Mouse (Mus musculus) cortical plate, adult 2 months (tissue): ENCODE measurements around the gene Ctrc. TPM values are rescaled to one million over a fixed set of nuclear protein-coding genes. Genes with fewer than 3 reads are reported as not detected.

Source experiments
- H3K27ac ChIP-seq: fragments of 200-500 bp; 2 replicates; pipeline ENCODE4 v1.5.1; 2012; ENCODE audit warnings: low read length, control low read depth, inconsistent platforms; ENCODE audit not compliant: insufficient read depth
- H3K4me1 ChIP-seq: fragments of 200-500 bp; 2 replicates; pipeline ENCODE4 v1.6.1; 2011; ENCODE audit warnings: low read length; ENCODE audit not compliant: control insufficient read depth, insufficient read depth
- H3K4me3 ChIP-seq: fragments of 200-500 bp; 2 replicates; pipeline ENCODE4 v1.5.1; 2011; ENCODE audit warnings: mild to moderate bottlenecking, low read length, control low read depth; ENCODE audit not compliant: insufficient read depth
- CTCF ChIP-seq: fragments of 200-500 bp; IDR thresholded peaks from 2 replicates; pipeline ENCODE4 v1.5.1; 2011; ENCODE audit warnings: mild to moderate bottlenecking, control low read depth, low read length; ENCODE audit not compliant: insufficient read depth; ENCODE audit errors: extremely low read depth
- POLR2A ChIP-seq: fragments of 200-500 bp; IDR thresholded peaks from 2 replicates; pipeline ENCODE4 v1.6.1; 2011; ENCODE audit warnings: mild to moderate bottlenecking, low read length, control low read depth; ENCODE audit not compliant: insufficient read depth; ENCODE audit errors: extremely low read depth
- polyA plus RNA-seq: library from polyadenylated mRNA; depleted of rRNA; stranded (reverse); fragments of >200 nt; gene quantifications from 2 replicates; pipeline ENCODE4 v1.2.3, GENCODE M21; 2012

The Ctrc gene
- polyA plus RNA-seq, 1 experiment: not detected

DNA sequence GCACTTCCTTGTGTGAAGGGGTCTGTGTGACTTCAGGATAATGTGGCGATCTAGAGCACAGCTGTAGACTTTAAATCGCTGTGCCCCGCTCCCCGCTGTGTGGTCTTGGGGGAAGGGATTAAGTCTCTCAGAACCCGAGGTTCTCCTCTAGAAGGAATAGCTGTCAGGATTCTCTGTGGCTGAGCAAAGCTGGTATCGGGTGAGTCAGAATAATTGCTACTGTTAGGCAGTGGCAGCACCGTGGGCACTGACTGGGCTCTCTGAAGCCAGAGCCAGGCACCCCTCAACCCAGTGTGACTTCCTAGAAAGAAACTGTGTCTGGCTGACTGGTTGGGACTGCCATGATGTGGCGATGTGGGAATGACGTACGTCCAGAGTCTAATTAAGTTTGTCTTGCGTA is 15.8 kb downstream of the Ctrc start:
- TF ChIP-seq CTCF (no peak), POLR2A (no peak)
- Histone ChIP-seq H3K4me3 (no peak overlapping the region), H3K4me1 (peaks cover 2% of the 10 kb centered on the region; the same call in 1 of the 2 replicates), H3K27ac (no peak overlapping the region)

DNA sequence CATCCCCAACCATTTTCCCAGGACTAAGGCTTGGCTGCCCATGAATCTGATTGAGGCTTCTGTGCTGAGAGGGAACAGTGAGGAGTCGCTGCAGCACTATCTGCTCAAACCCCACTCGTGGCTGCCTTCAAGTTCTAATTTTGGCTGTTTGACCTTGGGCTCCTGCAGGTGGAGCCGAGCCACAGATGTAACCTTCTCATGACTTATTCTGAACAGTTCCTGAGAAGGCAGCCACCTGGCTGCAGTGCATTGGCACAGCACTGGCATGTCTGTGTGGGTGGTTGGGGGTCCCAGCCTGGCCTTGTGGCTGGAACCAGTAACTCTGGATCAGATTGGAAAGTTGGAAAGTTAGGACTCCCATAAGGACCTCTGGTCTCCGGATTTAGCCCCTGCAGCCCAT is 18.0 kb downstream of the Ctrc start:
- Histone ChIP-seq H3K4me3 (no peak overlapping the region), H3K27ac (no peak overlapping the region), H3K4me1 (no peaks in the 10 kb centered on the region)
- no peak for TF ChIP-seq POLR2A
- TF ChIP-seq CTCF: no peak

DNA sequence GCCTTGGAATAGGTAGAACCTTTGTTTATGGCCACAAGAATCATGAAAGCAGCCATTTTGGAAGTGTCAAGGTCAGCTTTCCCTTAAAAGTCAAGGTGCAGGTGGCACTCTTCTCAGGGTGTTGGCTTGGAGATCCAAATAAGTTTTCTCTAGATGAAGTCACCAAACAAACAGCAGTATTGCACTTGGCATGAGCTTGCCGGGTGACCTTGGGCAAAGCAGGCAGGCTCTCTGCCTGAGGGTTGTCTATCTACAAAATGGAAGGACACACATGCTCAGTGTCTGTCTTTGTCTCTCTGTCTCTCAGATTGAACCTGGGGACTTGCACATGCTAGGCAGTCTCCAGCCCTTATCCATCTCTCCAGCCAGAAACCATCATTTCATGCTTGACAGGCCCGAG is 18.8 kb downstream of the Ctrc start:
- TF ChIP-seq POLR2A: no peak
- no peak for TF ChIP-seq CTCF
- Histone ChIP-seq H3K27ac (no peak overlapping the region), H3K4me1 (no peaks in the 10 kb centered on the region), H3K4me3 (no peak overlapping the region)

DNA sequence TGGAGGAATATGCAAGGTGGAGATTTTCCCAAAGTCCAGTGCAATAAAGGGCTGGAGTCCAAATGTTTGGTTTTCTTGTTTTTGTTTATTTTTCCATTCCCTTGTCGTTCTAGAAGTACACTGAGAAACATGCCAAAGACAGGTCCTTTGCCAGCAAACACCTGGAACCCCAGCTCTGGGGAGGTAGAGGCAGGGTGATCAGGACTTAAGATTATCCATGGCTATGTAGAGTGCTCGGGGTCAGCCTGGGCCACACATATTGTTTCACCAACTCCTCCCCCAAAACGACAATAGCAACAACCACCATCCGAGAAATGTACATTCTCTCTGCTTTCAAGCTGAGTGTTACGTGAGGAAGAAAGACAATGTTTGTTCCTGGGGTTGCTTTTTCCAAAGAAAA is 20.1 kb downstream of the Ctrc start, which contains the start of gene Cela2a:
Gene Cela2a, minus strand, starts transcription at position 101 of the 400 bp plus-strand sequence.
- Histone ChIP-seq H3K4me3 (no peak within 1 kb of the TSS), H3K4me1 (no peaks in the 10 kb centered on the region), H3K27ac (no peak within 1 kb of the TSS)
- TF ChIP-seq POLR2A (no peak), CTCF (no peak)

- no peaks in the 10 kb centered on the region for H3K4me1 ChIP-seq
- TF ChIP-seq POLR2A (no peak), CTCF (no peak)
- no peak overlapping the region for H3K27ac ChIP-seq
- H3K4me3 ChIP-seq: no peak overlapping the region
Observed at GRCm38 (mm10) chr4:141822979-141823378, 23.2 kb downstream of the Ctrc start.

GRCm38 (mm10) chr4:141822089-141822488 is 24.1 kb downstream of the Ctrc start:
- H3K4me3 ChIP-seq: no peak overlapping the region
- no peak overlapping the region for H3K27ac ChIP-seq
- TF ChIP-seq CTCF (no peak), POLR2A (no peak)
- no peaks in the 10 kb centered on the region for H3K4me1 ChIP-seq

GRCm38 (mm10) chr4:141821178-141821577 is 25.0 kb downstream of the Ctrc start:
- no peak overlapping the region for H3K4me3 ChIP-seq
- no peak for TF ChIP-seq POLR2A
- TF ChIP-seq CTCF: no peak
- H3K27ac ChIP-seq: no peak overlapping the region
- H3K4me1 ChIP-seq: no peaks in the 10 kb centered on the region

- no peak overlapping the region for H3K27ac ChIP-seq
- no peaks in the 10 kb centered on the region for H3K4me1 ChIP-seq
- TF ChIP-seq POLR2A (no peak), CTCF (no peak)
- no peak overlapping the region for H3K4me3 ChIP-seq
Observed at GRCm38 (mm10) chr4:141819316-141819715, 26.8 kb downstream of the Ctrc start.

GRCm38 (mm10) chr4:141818861-141819260 is 27.3 kb downstream of the Ctrc start:
- H3K4me3 ChIP-seq: no peak overlapping the region
- TF ChIP-seq CTCF (no peak), POLR2A (no peak)
- H3K4me1 ChIP-seq: no peaks in the 10 kb centered on the region
- H3K27ac ChIP-seq: no peak overlapping the region

DNA sequence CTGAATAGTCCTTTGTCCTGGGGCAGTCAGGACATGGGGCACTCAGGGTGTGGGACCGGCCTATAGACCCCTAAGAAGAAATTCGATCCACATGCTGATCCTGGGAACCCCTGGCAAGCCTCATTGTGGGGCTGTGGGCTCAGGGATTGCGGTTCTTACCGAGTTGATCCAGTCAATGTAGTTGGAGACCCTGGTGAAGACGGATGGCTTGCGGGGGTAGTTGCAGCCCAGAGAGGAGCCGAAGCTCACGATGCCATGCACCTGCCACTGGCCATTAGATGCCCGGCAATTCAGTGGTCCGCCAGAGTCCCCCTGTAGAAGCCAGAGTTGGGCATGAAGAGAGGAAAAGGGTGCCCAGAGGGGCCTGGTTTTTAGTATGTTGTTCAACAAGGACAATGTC is 28.5 kb downstream of the Ctrc start:
- H3K27ac ChIP-seq: no peak overlapping the region
- no peak for TF ChIP-seq CTCF
- no peak for TF ChIP-seq POLR2A
- H3K4me3 ChIP-seq: no peak overlapping the region
- H3K4me1 ChIP-seq: no peaks in the 10 kb centered on the region

DNA sequence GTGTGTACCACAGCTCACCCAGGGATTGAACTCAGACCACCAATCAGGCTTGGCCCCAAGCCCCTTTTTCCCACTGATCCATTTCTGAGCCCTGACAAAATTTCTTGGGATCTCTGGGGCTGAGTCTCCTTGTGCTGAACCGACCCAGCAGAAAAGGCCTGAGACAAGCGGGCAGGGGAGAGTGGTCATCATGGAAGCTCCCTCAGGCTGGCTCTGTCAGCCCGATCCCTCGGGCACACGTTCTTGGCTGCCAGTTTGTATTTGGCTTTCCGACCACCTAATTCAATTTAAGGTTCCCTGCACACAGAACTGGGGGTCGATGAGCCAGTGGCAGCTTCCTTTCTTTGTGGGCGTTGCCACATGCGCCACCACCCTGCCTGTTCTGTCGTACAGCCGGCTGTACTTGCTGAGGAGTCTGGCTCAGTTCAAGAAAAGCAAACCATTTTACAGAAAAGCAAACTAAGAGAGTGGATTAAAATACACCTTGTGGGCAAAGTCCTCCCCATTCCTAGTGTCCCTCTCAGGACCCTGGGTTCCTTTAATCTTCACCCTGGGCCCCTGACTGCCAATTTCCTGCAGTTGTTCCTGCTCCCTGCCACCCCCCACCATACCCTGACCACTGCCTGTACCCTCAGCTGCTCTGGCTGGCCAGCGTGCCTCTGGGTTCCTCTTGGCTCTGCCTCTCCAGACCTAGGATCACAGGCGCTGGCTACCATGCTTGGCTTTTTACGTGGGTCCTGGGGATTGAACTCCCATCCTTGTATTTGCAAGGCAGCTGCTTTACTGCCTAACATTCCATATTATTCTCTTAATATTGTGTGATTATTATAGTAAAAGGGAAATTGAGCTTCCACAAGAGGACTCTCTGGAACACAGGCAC is 29.1 kb downstream of the Ctrc start:
- no peak overlapping the region for H3K27ac ChIP-seq

More for the DNA sequence above, 29.1 kb downstream of the Ctrc start:
- no peaks in the 10 kb centered on the region for H3K4me1 ChIP-seq
- H3K4me3 ChIP-seq: no peak overlapping the region
- TF ChIP-seq CTCF (no peak), POLR2A (no peak)
